Mouse (Mus musculus) heart, adult 2 months (tissue): Measurements from ENCODE around the gene Ttc21b.
"Not testable (repeated sequence)": the region's sequence is repeated elsewhere in the genome, so short reads cannot be mapped to it uniquely, and the experiment has no call there.

Experiments used
- CTCF ChIP-seq: fragments of 200-600 bp; IDR thresholded peaks from 2 replicates; pipeline ENCODE4 v1.8.1; 2022; ENCODE audit warnings: antibody characterized with exemption, mild to moderate bottlenecking, moderate library complexity
- POLR2A ChIP-seq: fragments of 200-500 bp; IDR thresholded peaks from 2 replicates; pipeline ENCODE4 v1.6.1; 2011; ENCODE audit warnings: mild to moderate bottlenecking, low read depth, low read length, control low read depth; ENCODE audit not compliant: insufficient read depth

DNA sequence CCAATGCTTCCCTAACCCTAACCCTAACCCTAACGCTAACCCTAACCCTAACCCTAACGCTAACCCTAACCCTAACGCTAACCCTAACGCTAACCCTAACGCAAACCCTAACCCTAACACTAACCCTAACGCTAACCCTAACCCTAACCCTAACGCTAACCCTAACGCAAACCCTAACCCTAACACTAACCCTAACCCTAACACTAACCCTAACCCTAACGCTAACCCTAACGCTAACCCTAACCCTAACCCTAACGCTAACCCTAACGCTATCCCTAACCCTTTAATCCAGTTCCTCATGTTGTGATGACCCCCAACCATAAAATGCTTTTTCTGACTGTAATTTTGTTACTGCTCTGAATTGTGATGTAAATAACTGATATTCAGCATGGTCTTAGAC lies 67.2 kb downstream of the Ttc21b start:
- not testable (repeated sequence) for TF ChIP-seq CTCF, POLR2A
